Mouse (Mus musculus): ENCODE measurements around the gene Irs3.

Irs3 gene

GRCm38 (mm10) chr5:137656977-137657376 is 11.5 kb upstream of the Irs3 start:
- peak; percentile 83 to 85 for DNase-seq (ENCODE audit: low spot score in 2 of 2)

- DNase-seq (ENCODE audit: low spot score in 2 of 2) = no peak
Observed at GRCm38 (mm10) chr5:137654746-137655145, 9.2 kb upstream of the Irs3 start.

- no peak for DNase-seq (ENCODE audit: low spot score in 2 of 2)
Observed at GRCm38 (mm10) chr5:137653366-137653765, 7.9 kb upstream of the Irs3 start.

GRCm38 (mm10) chr5:137652474-137652873 is 7.0 kb upstream of the Irs3 start:
- DNase-seq (ENCODE audit: low spot score in 2 of 2) = peak in 1 of 2 experiments; percentile 77

- DNase-seq (ENCODE audit: low spot score in 2 of 2) = no peak
Observed at GRCm38 (mm10) chr5:137649669-137650571, 4.4 kb upstream of the Irs3 start.

- no peak for DNase-seq (ENCODE audit: low spot score in 2 of 2)
Observed at GRCm38 (mm10) chr5:137649251-137649650, 3.7 kb upstream of the Irs3 start.

- DNase-seq (ENCODE audit: low spot score in 2 of 2) = no peak
Observed at GRCm38 (mm10) chr5:137647827-137648601, 2.5 kb upstream of the Irs3 start.

GRCm38 (mm10) chr5:137645091-137645651 is 343 bp downstream of the Irs3 start:
- no peak for DNase-seq (ENCODE audit: low spot score in 2 of 2)

- no peak for DNase-seq (ENCODE audit: low spot score in 2 of 2)
Observed at GRCm38 (mm10) chr5:137644484-137644883, 1.0 kb downstream of the Irs3 start.

GRCm38 (mm10) chr5:137642886-137643285 is 2.6 kb downstream of the Irs3 start:
- no peak for DNase-seq (ENCODE audit: low spot score in 2 of 2)

- no peak for DNase-seq (ENCODE audit: low spot score in 2 of 2)
Observed at GRCm38 (mm10) chr5:137641054-137641453, 4.5 kb downstream of the Irs3 start, which contains the start of gene Sap25. Gene Sap25 (plus strand): TSS chr5:137641334.

GRCm38 (mm10) chr5:137639472-137639871 is 6.0 kb downstream of the Irs3 start:
- DNase-seq (ENCODE audit: low spot score in 2 of 2) = no peak

- no peak for DNase-seq (ENCODE audit: low spot score in 2 of 2)
Observed at GRCm38 (mm10) chr5:137633397-137634084, 12.0 kb downstream of the Irs3 start.

GRCm38 (mm10) chr5:137631591-137631990 is 13.9 kb downstream of the Irs3 start:
- DNase-seq (ENCODE audit: low spot score in 2 of 2) = no peak

GRCm38 (mm10) chr5:137631171-137631570 is 14.3 kb downstream of the Irs3 start:
- peak in 1 of 2 experiments; percentile 64 for DNase-seq (ENCODE audit: low spot score in 2 of 2)

GRCm38 (mm10) chr5:137630602-137631001 is 14.9 kb downstream of the Irs3 start:
- no peak for DNase-seq (ENCODE audit: low spot score in 2 of 2)

GRCm38 (mm10) chr5:137629906-137630545 is 15.5 kb downstream of the Irs3 start:
- DNase-seq (ENCODE audit: low spot score in 2 of 2) = no peak

- no peak for DNase-seq (ENCODE audit: low spot score in 2 of 2)
Observed at GRCm38 (mm10) chr5:137629306-137629721, 16.2 kb downstream of the Irs3 start.

- DNase-seq (ENCODE audit: low spot score in 2 of 2) = peak; percentile 99 to 100
Observed at GRCm38 (mm10) chr5:137628498-137629305, 16.8 kb downstream of the Irs3 start, which contains the start of the genes Fbxo24, Lrch4 and Gm20605. Gene Fbxo24 (minus strand): TSS chr5:137629002. Gene Lrch4 (plus strand): TSS chr5:137629121. Gene Gm20605 (plus strand): TSS chr5:137629175.

GRCm38 (mm10) chr5:137627991-137628390 is 17.5 kb downstream of the Irs3 start:
- no peak for DNase-seq (ENCODE audit: low spot score in 2 of 2)

Measured in right cerebral cortex, postnatal 10 days (tissue).